Mouse (Mus musculus) lung, postnatal 0 days (tissue): ENCODE results near the gene Ankrd13b. TPM values are rescaled to one million over a fixed set of nuclear protein-coding genes. Genes with fewer than 3 reads are reported as not detected.

Experiments
- ATAC-seq: fragments of 200-750 bp; cut with Nextera tagmentation; 2 replicates; pipeline ENCODE4 v1.8.0; 2017; ENCODE audit warnings: moderate library complexity
- DNase-seq: peaks from one replicate; pipeline ENCODE4 v3.0.0-alpha.2; 2016; ENCODE audit warnings: low spot score
- H3K27ac ChIP-seq: fragments of 300-500 bp; sonication (generic); 2 replicates; pipeline ENCODE4 v1.5.1; 2014; ENCODE audit warnings: antibody characterized with exemption, mild to moderate bottlenecking, low read length, mixed read lengths
- H3K27me3 ChIP-seq: fragments of 300-500 bp; sonication (generic); replicated peaks from 2 replicates; pipeline ENCODE4 v1.6.1; 2014; ENCODE audit warnings: low read length, mixed read lengths; ENCODE audit not compliant: insufficient read depth
- H3K36me3 ChIP-seq: fragments of 300-500 bp; sonication (generic); 2 replicates; pipeline ENCODE4 v1.6.1; 2014; ENCODE audit warnings: low read length, mixed read lengths; ENCODE audit not compliant: insufficient read depth
- H3K4me1 ChIP-seq: fragments of 300-500 bp; sonication (generic); 2 replicates; pipeline ENCODE4 v1.6.1; 2014; ENCODE audit warnings: antibody characterized with exemption, low read depth, low read length, mixed read lengths; ENCODE audit not compliant: insufficient read depth
- H3K4me2 ChIP-seq: fragments of 300-500 bp; sonication (generic); replicated peaks from 2 replicates; pipeline ENCODE4 v1.6.1; 2014; ENCODE audit warnings: low read depth, mild to moderate bottlenecking, low read length, moderate library complexity, mixed read lengths
- H3K4me3 ChIP-seq: fragments of 300-500 bp; sonication (generic); 2 replicates; pipeline ENCODE4 v1.5.1; 2014; ENCODE audit warnings: low read depth, low read length
- H3K9ac ChIP-seq: fragments of 300-500 bp; sonication (generic); replicated peaks from 2 replicates; pipeline ENCODE4 v1.6.1; 2014; ENCODE audit warnings: low read depth, mild to moderate bottlenecking
- H3K9me3 ChIP-seq: fragments of 300-500 bp; sonication (generic); 2 replicates; pipeline ENCODE4 v1.6.1; 2016; ENCODE audit warnings: low read length, mixed read lengths
- CTCF ChIP-seq: IDR thresholded peaks from 2 replicates; pipeline ENCODE4 v1.5.1; 2016; ENCODE audit warnings: antibody characterized with exemption, mild to moderate bottlenecking
- EP300 ChIP-seq: IDR thresholded peaks from 2 replicates; pipeline ENCODE4 v1.6.1; 2016; ENCODE audit warnings: antibody characterized with exemption, mild to moderate bottlenecking, control low read depth
- WGBS: fragments of 180-500 bp; shearing (Covaris S2); extraction: QIAGEN DNeasy Blood & Tissue Kit; methylation state at CpG from one replicate; pipeline ENCODE4 v1.1.7; 2014; 5-methylcytosine and 5-hydroxymethylcytosine counted together
- polyA plus RNA-seq: library from polyadenylated mRNA; unstranded; fragments of >200 nt; fragmentation: Nextera tagmentation; extraction: Ambion mirVana; gene quantifications from 2 replicates; pipeline ENCODE4 v1.2.1, GENCODE M21; 2015

Ankrd13b gene
- polyA plus RNA-seq, 1 experiment from 2014 or later = 2.2 TPM

GRCm38 (mm10) chr11:77493512-77494343 lies 4.2 kb upstream of the Ankrd13b start, which contains the start of gene Git1:
Gene Git1 (plus strand): TSS chr11:77493562.
- ATAC-seq (0 out of 2 replicates have a peak, but pooled peaks have one; percentile 0), DNase-seq (peak; percentile 48)
- Histone ChIP-seq H3K36me3 (no peaks in the 10 kb centered on the region), H3K27ac (peak within 1 kb of the TSS; percentile 91), H3K4me3 (peak within 1 kb of the TSS; percentile 84), H3K4me1 (peaks cover 44% of the 10 kb centered on the region), H3K9ac (peak within 1 kb of the TSS; percentile 74), H3K27me3 (no peaks in the 10 kb centered on the region), H3K9me3 (no peaks in the 10 kb centered on the region), H3K4me2 (peak within 1 kb of the TSS; percentile 85)
- WGBS = 2% methylated on average over 40 of the region's 74 CpGs
- TF ChIP-seq EP300 (no peak), CTCF (0 out of 2 replicates have a peak, but pooled peaks have one; percentile 22)

DNA sequence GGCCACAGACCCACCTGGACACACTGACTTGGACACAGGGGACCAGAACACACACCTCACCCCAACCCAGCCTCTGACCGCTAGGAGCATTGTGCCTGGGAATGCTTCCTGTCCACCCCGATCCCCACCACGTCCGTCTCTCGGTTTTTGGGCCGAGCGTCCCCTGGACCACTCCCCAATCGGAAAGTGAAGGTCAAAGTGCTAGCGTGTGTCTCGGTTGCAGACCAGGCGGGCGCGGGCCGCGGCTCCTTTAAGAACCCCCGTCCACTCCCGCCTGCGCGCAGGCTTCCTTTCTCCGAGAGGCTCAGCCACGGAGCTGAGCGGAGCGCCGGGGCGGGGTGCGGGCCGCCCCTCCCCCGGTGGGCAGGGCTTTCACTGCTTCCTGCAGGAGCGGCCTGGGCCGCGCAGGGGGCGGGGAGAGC lies 3.4 kb upstream of the Ankrd13b start:
- Histone ChIP-seq H3K27me3 (no peaks in the 10 kb centered on the region), H3K27ac (peak overlapping the region; percentile 91), H3K9me3 (no peaks in the 10 kb centered on the region), H3K9ac (peak overlapping the region; percentile 74), H3K4me2 (peak overlapping the region; percentile 85), H3K4me3 (peak overlapping the region; percentile 51), H3K4me1 (peaks cover 42% of the 10 kb centered on the region), H3K36me3 (no peaks in the 10 kb centered on the region)
- peak; percentile 97 for DNase-seq
- 0% methylated on average over 20 of the region's 32 CpGs for WGBS
- ATAC-seq = peak; percentile 69
- TF ChIP-seq EP300 = no peak
- peak; percentile 41 for TF ChIP-seq CTCF

- peak overlapping the region; percentile 85 for H3K4me2 ChIP-seq
- H3K27ac ChIP-seq = peak overlapping the region; percentile 91
- 1% methylated on average over 15 of the region's 18 CpGs for WGBS
- no peaks in the 10 kb centered on the region for H3K9me3 ChIP-seq
- no peak for TF ChIP-seq CTCF
- no peak for TF ChIP-seq EP300
- H3K4me1 ChIP-seq = peaks cover 42% of the 10 kb centered on the region
- no peaks in the 10 kb centered on the region for H3K27me3 ChIP-seq
- DNase-seq (no peak), ATAC-seq (no peak)
- H3K4me3 ChIP-seq = peak overlapping the region; percentile 51
- peak overlapping the region; percentile 74; the same call in 1 of the 2 replicates for H3K9ac ChIP-seq
- no peaks in the 10 kb centered on the region for H3K36me3 ChIP-seq
Observed at GRCm38 (mm10) chr11:77492311-77492871, 2.9 kb upstream of the Ankrd13b start.

DNA sequence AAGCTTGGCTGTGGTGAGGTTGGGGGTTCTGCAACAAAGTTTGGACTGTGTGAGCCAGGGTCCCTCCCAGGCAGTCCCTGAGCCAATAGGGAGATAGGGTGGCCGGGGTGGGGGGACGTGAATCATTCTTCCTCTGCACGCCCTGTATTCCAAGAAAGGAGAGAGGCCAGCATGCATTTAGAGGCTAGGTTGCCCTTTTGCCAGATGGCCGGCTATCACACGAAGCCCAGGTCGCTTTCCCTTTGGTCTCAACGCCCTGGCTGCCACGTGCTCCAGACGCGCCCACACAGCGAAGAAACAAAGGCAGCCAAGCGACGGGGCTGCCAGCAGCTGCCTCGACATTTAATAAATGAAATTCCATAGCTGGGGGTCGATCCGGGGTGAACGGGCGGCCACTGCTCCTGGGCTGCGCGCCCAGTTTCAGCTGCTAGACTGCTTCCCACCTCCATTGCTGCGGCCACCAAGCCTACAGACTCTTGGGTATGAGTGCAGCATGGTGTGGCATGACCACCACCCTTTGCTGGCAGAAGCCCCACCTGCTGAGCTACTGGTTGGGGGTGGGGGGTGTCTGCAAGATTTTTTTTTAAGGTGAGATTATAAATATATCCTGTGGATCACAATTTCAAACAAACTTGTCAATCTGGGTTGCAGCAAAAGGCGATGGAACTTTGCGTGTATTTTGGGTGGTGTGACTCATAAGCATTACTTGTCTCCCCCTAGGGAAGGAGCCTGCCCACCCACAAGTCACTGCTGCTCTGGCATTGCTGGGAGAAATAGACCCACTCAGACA lies 2.2 kb upstream of the Ankrd13b start:
- Histone ChIP-seq H3K36me3 (no peaks in the 10 kb centered on the region), H3K27me3 (no peaks in the 10 kb centered on the region), H3K4me2 (peak overlapping the region; percentile 85), H3K4me3 (peak overlapping the region; percentile 51), H3K27ac (peak overlapping the region; percentile 91), H3K9me3 (no peaks in the 10 kb centered on the region), H3K4me1 (peaks cover 36% of the 10 kb centered on the region), H3K9ac (no peak overlapping the region)
- DNase-seq (peak; percentile 87), ATAC-seq (peak; percentile 68)
- WGBS = 2% methylated on average over 23 of the region's 23 CpGs
- no peak for TF ChIP-seq CTCF
- TF ChIP-seq EP300 = peak; percentile 13; the same call in 1 of the 2 replicates

DNA sequence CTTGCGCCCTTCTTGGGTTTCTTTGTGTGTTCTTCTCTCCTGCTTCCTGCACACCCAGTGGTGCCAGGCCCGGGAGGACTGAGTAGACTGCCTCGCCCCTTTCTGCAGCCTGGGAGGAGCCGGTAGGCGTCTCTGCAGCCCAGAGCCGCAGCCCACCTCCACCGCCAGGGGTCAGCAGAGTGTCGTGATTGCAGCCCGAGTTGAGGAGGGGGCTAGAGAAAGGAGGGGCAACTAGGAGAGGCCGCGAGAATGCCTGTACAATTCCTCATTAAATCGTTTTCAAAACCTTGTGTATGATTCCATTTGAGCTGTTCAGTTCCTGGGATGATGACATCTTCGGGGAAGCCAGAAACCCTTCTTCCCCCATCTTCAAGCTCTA lies 1.6 kb upstream of the Ankrd13b start:
- H3K27ac ChIP-seq = peak overlapping the region; percentile 91
- no peaks in the 10 kb centered on the region for H3K27me3 ChIP-seq
- H3K4me2 ChIP-seq = peak overlapping the region; percentile 85
- peak; percentile 99 for TF ChIP-seq CTCF
- no peak for TF ChIP-seq EP300
- no peaks in the 10 kb centered on the region for H3K9me3 ChIP-seq
- no peak overlapping the region for H3K9ac ChIP-seq
- H3K4me3 ChIP-seq = peak overlapping the region; percentile 31
- H3K36me3 ChIP-seq = no peaks in the 10 kb centered on the region
- ATAC-seq = peak; percentile 71
- H3K4me1 ChIP-seq = peaks cover 36% of the 10 kb centered on the region
- WGBS = under 1% methylated on average over 13 of the region's 13 CpGs
- DNase-seq = peak; percentile 95

DNA sequence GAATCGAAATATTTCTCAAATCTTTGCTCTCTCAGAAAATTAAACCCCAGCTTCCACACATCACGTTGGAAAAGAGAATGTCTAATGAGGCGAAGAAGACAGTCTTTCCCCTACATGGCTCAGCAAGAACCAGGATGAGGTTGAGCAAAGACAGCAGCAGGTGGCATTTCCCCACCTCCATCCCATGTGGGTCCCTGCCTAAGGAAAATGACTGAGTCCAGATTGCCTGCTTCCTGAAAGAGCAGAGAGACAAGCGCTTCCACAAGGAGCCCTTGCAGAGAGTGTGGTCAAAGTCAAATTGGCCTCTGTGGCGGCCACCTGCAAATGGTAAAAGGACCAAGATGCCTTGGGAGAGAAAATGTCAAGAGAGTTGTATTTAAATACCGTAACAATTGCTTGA lies 973 bp upstream of the Ankrd13b start:
- DNase-seq (no peak), ATAC-seq (no peak)
- TF ChIP-seq CTCF (no peak), EP300 (no peak)
- Histone ChIP-seq H3K27ac (peak overlapping the region; percentile 32; the same call in 1 of the 2 replicates), H3K36me3 (no peaks in the 10 kb centered on the region), H3K4me2 (no peak overlapping the region), H3K9ac (no peak overlapping the region), H3K4me1 (peaks cover 30% of the 10 kb centered on the region), H3K27me3 (no peaks in the 10 kb centered on the region), H3K9me3 (no peaks in the 10 kb centered on the region), H3K4me3 (no peak overlapping the region)
- WGBS = 71% methylated on average over 6 of the region's 6 CpGs
